Mouse (Mus musculus) T-cell, adult 2 months (primary cell): Measurements from ENCODE around the gene Acly.
A peak's percentile ranks its signal among the peaks of the same experiment; 100 is the strongest.

Source experiments
- DNase-seq: peaks from one replicate; pipeline ENCODE4 v3.0.0; 2022; ENCODE audit warnings: low spot score

Acly gene

GRCm38 (mm10) chr11:100440691-100441522, 86.9 kb downstream of the Acly start:
- peak; percentile 86 for DNase-seq

- no peak for DNase-seq
These were observed 89.9 kb downstream of the Acly start for GRCm38 (mm10) chr11:100437901-100438300.

- DNase-seq, result no peak
These were observed 92.0 kb downstream of the Acly start for GRCm38 (mm10) chr11:100435678-100436246.

- DNase-seq, result no peak
These were observed 95.8 kb downstream of the Acly start for GRCm38 (mm10) chr11:100432002-100432401.

GRCm38 (mm10) chr11:100430052-100430451, 97.7 kb downstream of the Acly start:
- no peak for DNase-seq

- no peak for DNase-seq
These were observed 99.1 kb downstream of the Acly start for GRCm38 (mm10) chr11:100428612-100429199.

GRCm38 (mm10) chr11:100426820-100427219, 101.0 kb downstream of the Acly start:
- DNase-seq, result no peak
